Mouse (Mus musculus): ENCODE measurements around the gene Hes5. TPM values are rescaled to one million over a fixed set of nuclear protein-coding genes. Genes with fewer than 3 reads are reported as not detected.

The Hes5 gene
- polyA plus RNA-seq, 1 experiment from 2014 or later = 346 TPM

DNA sequence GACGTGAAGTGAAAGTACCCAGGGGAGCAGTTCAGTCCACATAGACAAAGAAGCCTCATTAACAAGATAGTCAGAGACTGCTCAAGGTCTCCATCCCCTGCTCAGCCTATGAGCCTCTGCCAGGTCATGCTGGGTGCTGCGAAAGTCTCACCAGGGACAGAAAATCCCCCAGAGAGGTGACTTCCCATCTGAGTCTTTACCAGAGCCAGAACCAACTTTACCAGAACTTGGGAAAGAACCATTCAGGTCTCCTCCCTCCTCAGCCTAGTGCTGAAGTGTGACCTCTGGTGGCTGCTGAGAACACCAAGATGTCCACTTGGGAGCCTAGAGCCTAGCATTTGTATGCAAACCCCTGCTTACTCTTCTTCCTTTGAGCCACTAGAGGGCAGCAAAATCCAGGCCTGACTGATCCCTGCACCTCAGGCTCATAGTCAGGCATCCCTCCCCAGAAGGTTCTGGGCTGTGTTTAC lies 16.6 kb upstream of the Hes5 start:
- Histone ChIP-seq H3K27me3 (no peaks in the 10 kb centered on the region), H3K27ac (no peak overlapping the region), H3K9ac (replicated peaks) (no peak overlapping the region), H3K4me1 (replicated peaks) (peaks cover 31% of the 10 kb centered on the region), H3K4me2 (replicated peaks) (no peak overlapping the region), H3K4me3 (replicated peaks) (no peak overlapping the region), H3K9me3 (no peaks in the 10 kb centered on the region), H3K36me3 (no peaks in the 10 kb centered on the region)
- WGBS = 14% methylated on average over 2 of the region's 2 CpGs
- peak; percentile 24 for ATAC-seq

DNA sequence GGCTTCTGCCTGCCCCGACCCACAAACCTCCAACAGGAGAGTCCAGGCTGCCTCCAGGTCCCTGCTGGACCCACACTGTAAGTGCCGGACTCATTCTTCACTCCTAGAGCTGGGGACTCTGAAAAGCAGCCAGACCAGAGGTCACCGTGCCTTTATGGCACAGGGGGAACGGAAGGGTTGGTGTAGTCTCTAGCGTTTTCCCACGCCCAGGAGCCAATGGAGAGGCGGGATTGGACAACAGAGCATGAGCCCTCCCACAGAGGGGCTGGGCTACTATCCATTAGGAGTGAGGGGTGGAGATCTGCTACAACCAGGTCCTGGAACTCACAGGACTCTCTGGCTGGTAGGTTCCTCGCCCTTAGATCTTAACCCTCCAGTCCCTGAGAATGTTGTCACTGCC lies 14.4 kb upstream of the Hes5 start:
- Histone ChIP-seq H3K27me3 (no peaks in the 10 kb centered on the region), H3K4me3 (replicated peaks) (peak overlapping the region; percentile 39), H3K27ac (peak overlapping the region; percentile 71), H3K36me3 (no peaks in the 10 kb centered on the region), H3K4me1 (replicated peaks) (peaks cover 45% of the 10 kb centered on the region), H3K9me3 (no peaks in the 10 kb centered on the region), H3K4me2 (replicated peaks) (peak overlapping the region; percentile 61), H3K9ac (replicated peaks) (peak overlapping the region; percentile 64)
- WGBS = 1% methylated on average over 8 of the region's 8 CpGs
- peak; percentile 81 for ATAC-seq

DNA sequence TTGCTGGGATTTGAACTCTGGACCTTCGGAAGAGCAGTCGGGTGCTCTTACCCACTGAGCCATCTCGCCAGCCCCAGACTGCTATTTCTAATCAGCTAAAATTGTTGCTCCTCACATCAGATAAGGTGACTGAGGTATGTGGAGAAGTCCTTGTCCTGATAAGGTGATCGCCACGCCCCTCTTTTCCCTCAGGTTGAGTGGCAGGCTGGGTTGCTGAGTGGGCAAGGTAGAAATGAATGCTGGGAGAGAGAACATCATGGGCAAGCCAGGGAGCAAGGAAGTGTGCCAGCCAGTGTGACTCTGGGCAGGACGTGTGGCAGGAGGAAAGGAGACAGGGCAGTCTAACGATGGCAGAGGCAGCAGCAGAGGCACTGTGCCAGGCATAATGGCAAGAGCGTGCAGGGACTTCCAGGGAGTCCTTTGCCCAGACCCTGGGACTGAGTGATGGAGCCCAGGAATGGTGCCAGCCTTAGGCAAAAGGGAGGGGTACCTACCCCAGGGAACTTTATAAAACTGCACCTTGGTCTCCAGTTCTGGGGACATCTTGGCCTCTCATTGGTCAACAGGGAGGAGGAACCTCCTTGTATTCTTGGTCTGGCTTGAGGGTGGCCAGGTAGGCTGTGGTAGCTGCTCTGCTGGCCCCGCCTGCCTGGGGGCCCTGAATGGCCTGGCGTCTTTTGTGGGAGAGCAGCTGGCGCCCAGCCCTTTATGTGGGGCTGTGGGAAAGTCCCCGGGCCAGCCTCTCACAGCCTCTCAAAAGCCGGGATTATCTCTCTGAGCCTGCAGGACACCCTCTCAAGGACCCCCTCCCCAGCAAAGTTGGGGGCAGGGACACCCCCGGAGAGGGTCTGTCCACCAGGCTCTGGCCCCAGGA lies 12.4 kb upstream of the Hes5 start:
- no peaks in the 10 kb centered on the region for H3K9me3 ChIP-seq
- no peaks in the 10 kb centered on the region for H3K36me3 ChIP-seq
- ATAC-seq = peak; percentile 63
- no peak overlapping the region for H3K4me3 ChIP-seq (replicated peaks)
- H3K4me2 ChIP-seq (replicated peaks) = peak overlapping the region; percentile 39
- WGBS = 31% methylated on average over 14 of the region's 14 CpGs
- no peak overlapping the region for H3K9ac ChIP-seq (replicated peaks)
- H3K27me3 ChIP-seq = peaks cover 3% of the 10 kb centered on the region; the same call in 1 of the 2 replicates
- H3K27ac ChIP-seq = peak overlapping the region; percentile 86
- H3K4me1 ChIP-seq (replicated peaks) = peaks cover 58% of the 10 kb centered on the region

DNA sequence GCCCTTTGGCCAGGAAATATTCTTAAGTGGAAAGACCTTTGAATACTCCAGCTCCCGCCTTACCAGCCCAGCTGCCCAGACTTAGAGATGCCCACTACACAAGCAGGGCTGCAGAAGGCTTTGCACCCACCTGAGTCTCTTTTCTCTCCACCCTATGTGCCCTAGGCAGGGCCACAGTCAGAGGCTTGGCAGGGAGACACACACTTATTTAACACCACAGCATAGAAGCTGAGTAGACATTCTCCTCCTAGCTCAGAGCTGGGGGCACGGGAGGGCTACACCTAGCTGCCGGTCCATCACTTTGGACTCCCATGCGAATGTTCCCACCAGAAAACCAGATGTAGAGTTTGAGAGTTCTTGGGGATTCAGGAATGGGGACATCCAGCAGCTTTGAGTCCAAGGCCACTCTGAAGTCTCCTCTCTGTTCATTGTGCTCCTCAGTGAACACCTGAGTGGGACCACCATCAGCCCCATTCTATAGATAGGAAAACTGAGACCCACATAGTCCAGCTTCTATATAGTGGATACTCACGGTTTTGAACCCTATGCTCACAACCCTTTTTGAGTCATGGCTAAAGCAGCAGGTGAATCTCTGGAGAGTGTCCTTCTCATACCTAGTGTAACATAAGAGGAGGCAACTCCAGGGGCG lies 11.7 kb upstream of the Hes5 start:
- H3K9me3 ChIP-seq = no peaks in the 10 kb centered on the region
- H3K4me3 ChIP-seq (replicated peaks) = no peak overlapping the region
- ATAC-seq = peak; percentile 4; the same call in 1 of the 2 replicates
- H3K4me2 ChIP-seq (replicated peaks) = peak overlapping the region; percentile 39
- H3K9ac ChIP-seq (replicated peaks) = no peak overlapping the region
- 30% methylated on average over 6 of the region's 6 CpGs for WGBS
- H3K4me1 ChIP-seq (replicated peaks) = peaks cover 66% of the 10 kb centered on the region
- H3K27me3 ChIP-seq = peaks cover 3% of the 10 kb centered on the region; the same call in 1 of the 2 replicates
- peak overlapping the region; percentile 86 for H3K27ac ChIP-seq
- no peaks in the 10 kb centered on the region for H3K36me3 ChIP-seq

DNA sequence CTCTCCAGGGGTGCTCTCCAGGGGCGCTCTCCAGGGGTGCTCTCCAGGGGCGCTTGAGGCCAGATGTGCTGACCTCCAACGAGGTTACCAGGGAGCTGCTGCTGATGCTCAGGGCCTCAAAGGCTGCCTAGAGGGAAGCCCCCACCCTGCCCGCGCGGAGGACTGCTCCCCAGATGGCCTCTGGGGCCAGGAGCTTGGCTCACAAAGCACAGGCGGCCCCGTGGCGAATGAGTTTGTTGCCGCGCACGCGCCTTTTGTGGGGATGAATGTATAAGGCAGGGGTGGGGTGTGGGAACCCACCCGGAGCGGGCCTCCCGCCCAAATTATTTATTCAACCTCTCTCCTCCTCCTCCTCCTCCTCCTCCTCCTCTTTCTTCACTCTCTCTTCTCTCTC lies 11.1 kb upstream of the Hes5 start:
- 2% methylated on average over 16 of the region's 16 CpGs for WGBS
- no peak for ATAC-seq
- Histone ChIP-seq H3K4me2 (replicated peaks) (peak overlapping the region; percentile 39), H3K27ac (peak overlapping the region; percentile 86), H3K4me3 (replicated peaks) (no peak overlapping the region), H3K36me3 (no peaks in the 10 kb centered on the region), H3K9me3 (no peaks in the 10 kb centered on the region), H3K27me3 (peaks cover 5% of the 10 kb centered on the region; the same call in 1 of the 2 replicates), H3K9ac (replicated peaks) (no peak overlapping the region), H3K4me1 (replicated peaks) (peaks cover 68% of the 10 kb centered on the region)

DNA sequence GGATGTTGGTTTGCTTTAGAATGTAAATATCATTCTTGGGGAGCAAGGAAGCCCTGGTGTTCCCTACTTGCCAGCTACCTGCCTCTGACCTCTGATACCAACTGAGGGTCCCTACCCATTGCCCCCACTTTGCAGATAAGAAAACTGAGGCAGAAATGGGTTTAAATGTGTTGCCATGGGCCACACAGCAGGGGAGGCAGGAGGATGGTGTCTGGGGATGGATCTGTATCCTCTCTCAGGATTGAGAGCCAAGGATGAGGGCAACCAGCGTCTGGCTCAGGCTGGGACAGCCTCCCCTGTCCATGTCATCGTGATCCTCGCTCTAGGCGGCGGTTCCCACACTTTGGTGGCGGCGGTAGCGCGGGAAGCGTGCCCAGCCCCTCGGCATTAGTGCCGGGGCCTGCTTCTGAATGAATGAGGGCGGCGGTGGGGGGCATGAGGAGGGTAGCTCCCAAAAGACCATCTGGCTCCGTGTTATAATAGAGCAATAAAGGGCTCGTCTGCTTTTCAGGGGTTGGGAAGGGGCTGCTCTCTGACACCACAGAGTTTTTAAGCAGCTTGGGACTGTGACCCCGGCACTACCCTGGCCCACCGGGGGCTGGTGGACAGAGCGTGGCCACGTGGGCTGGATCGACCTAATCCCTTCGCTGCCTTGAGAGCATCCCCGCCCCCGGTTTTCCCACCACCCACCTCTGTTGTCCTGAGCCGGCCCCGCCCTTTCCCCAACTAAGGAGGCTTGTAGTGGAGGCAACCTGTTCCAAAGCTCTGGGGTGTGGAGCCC lies 8.1 kb upstream of the Hes5 start:
- Histone ChIP-seq H3K27ac (peak overlapping the region; percentile 61), H3K4me3 (replicated peaks) (peak overlapping the region; percentile 8; the same call in 1 of the 2 replicates), H3K4me2 (replicated peaks) (peak overlapping the region; percentile 41), H3K36me3 (no peaks in the 10 kb centered on the region), H3K9ac (replicated peaks) (0 out of 2 replicates have a peak overlapping the region, but pooled peaks have one; percentile 6), H3K9me3 (no peaks in the 10 kb centered on the region), H3K4me1 (replicated peaks) (peaks cover 58% of the 10 kb centered on the region), H3K27me3 (peaks cover 19% of the 10 kb centered on the region; the same call in 1 of the 2 replicates)
- ATAC-seq = peak; percentile 79
- 0% methylated on average over 26 of the region's 26 CpGs for WGBS

DNA sequence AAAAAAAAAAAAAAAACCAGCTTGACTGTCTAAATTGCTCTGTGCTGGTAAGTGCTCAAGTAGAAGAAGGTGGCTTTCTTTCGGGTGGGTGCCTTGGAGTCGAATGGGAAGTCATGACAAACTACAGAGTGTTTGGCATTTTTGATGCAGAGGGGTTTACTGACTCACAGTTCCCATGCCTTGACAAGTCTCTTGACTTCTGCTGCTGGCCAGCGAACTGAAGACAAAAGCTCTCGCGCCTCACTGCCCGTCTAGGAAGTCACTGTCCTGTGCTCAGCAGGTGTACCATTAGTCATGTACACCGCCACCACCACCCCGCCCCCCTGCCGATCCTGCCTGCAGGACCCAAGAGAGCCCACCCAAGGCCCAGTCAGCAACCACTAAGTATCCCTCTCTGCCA lies 4.1 kb upstream of the Hes5 start:
- Histone ChIP-seq H3K9ac (replicated peaks) (no peak overlapping the region), H3K4me3 (replicated peaks) (no peak overlapping the region), H3K4me2 (replicated peaks) (no peak overlapping the region), H3K27me3 (peaks cover 30% of the 10 kb centered on the region), H3K9me3 (no peaks in the 10 kb centered on the region), H3K36me3 (no peaks in the 10 kb centered on the region), H3K4me1 (replicated peaks) (peaks cover 71% of the 10 kb centered on the region), H3K27ac (no peak overlapping the region)
- ATAC-seq = no peak
- 21% methylated on average over 9 of the region's 9 CpGs for WGBS

DNA sequence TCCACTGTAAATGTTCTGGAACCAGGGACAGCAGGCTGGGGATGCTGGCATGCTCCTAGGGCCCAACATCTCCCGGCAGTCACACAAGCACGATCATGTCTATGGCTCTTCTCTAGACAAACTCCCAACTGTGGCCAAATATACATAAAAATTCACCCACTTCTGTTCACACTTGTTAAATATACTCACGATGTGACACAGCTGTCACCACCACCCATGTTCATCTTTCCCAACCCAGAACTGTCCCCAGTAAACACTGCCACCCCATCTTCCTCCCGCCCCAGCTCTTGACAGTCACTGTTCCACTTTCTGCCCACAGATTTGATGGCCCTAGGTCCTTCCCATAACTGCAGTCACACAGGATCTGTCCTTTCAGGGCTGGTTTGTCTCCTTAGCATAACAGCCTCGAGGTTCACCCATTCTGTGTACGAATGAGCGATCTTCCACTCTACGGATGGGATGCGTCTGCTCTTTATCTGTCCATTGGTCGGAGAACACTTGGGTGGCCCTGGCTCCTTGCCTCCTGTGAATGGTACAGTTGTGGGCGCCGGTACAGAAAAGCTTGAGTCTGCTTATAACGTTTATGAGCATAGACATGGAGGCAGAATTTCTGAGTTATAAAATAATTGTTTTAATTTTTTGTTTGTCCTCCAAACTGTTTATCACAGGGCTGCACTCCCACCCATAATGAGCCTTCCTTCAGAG lies 3.3 kb upstream of the Hes5 start:
- WGBS = 18% methylated on average over 13 of the region's 13 CpGs
- Histone ChIP-seq H3K36me3 (no peaks in the 10 kb centered on the region), H3K4me1 (replicated peaks) (peaks cover 75% of the 10 kb centered on the region), H3K27me3 (peaks cover 30% of the 10 kb centered on the region), H3K9me3 (no peaks in the 10 kb centered on the region), H3K9ac (replicated peaks) (peak overlapping the region; percentile 44; the same call in 1 of the 2 replicates), H3K4me3 (replicated peaks) (no peak overlapping the region; the same call in 1 of the 2 replicates), H3K27ac (peak overlapping the region; percentile 69), H3K4me2 (replicated peaks) (peak overlapping the region; percentile 84)
- no peak for ATAC-seq

DNA sequence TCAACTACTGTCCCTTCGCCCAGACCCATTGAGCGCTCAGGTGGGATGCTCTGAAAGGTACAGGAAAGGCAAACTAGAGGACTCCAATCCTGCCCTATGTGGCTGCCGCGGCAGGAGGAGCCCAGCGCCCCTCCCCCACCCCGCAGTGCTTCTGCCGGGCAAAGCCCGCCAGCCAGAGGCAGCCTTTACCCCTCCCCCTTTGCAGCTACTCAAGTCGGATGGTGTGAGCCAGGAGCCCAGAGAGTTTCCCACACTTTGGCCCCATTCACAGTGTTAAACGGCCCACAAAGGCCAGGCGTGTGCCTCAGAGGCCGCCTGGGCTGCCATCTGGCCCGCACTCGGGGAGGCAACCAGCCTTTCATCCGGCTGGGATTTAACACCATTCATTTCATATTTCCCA lies 2.6 kb upstream of the Hes5 start:
- peak overlapping the region; percentile 44; the same call in 1 of the 2 replicates for H3K9ac ChIP-seq (replicated peaks)
- peak overlapping the region; percentile 84 for H3K4me2 ChIP-seq (replicated peaks)
- peak; percentile 68 for ATAC-seq
- H3K27me3 ChIP-seq = peaks cover 27% of the 10 kb centered on the region
- H3K36me3 ChIP-seq = no peaks in the 10 kb centered on the region
- WGBS = under 1% methylated on average over 15 of the region's 15 CpGs
- H3K27ac ChIP-seq = peak overlapping the region; percentile 69
- H3K9me3 ChIP-seq = no peaks in the 10 kb centered on the region
- peaks cover 75% of the 10 kb centered on the region for H3K4me1 ChIP-seq (replicated peaks)
- peak overlapping the region; percentile 25 for H3K4me3 ChIP-seq (replicated peaks)

DNA sequence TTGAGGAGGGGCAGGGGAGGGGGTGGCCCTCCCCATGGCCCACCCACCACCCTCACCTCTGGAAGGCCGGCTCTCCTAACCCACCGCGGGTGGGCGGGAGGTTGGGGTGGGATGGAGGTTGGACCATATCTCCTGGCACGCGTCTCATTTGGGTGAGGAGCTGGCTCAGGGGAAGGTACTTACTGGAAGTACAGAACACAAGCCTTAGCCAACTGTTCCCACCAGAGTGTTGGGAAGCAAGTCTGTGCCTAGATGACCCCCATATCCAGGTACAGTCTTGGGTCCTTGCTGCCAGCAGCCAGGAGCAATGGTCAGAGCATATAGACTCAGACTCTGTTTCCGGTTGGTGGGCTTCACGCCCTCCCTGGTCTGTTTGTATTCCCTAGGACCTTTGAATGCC lies 2.1 kb upstream of the Hes5 start:
- 0 out of 2 replicates have a peak, but pooled peaks have one; percentile 2 for ATAC-seq
- no peak overlapping the region for H3K9ac ChIP-seq (replicated peaks)
- no peaks in the 10 kb centered on the region for H3K9me3 ChIP-seq
- H3K4me3 ChIP-seq (replicated peaks) = peak overlapping the region; percentile 25
- H3K36me3 ChIP-seq = no peaks in the 10 kb centered on the region
- peak overlapping the region; percentile 84 for H3K4me2 ChIP-seq (replicated peaks)
- peak overlapping the region; percentile 69 for H3K27ac ChIP-seq
- 3% methylated on average over 8 of the region's 8 CpGs for WGBS
- peaks cover 75% of the 10 kb centered on the region for H3K4me1 ChIP-seq (replicated peaks)
- peaks cover 27% of the 10 kb centered on the region for H3K27me3 ChIP-seq

All from midbrain, embryonic 13.5 days (tissue).